Mouse (Mus musculus) lung, embryonic 14.5 days (tissue): ENCODE results near the gene Fto. TPM values are rescaled to one million over a fixed set of nuclear protein-coding genes. Genes with fewer than 3 reads are reported as not detected.

Experiments used
- ATAC-seq: fragments of 200-750 bp; cut with Nextera tagmentation; 2 replicates; pipeline ENCODE4 v1.8.0; 2017; ENCODE audit warnings: mild to moderate bottlenecking, moderate TSS enrichment, moderate library complexity; ENCODE audit not compliant: insufficient read depth
- DNase-seq: peaks from one replicate; pipeline ENCODE4 v3.0.0-alpha.2; 2015
- H3K27ac ChIP-seq: fragments of 300-500 bp; sonication (generic); 2 replicates; pipeline ENCODE4 v1.5.1; 2014; ENCODE audit warnings: low read depth, mild to moderate bottlenecking, moderate library complexity
- H3K27me3 ChIP-seq: fragments of 300-500 bp; sonication (generic); 2 replicates; pipeline ENCODE4 v1.6.1; 2014; ENCODE audit warnings: low read length, control low read depth; ENCODE audit not compliant: insufficient read depth
- H3K36me3 ChIP-seq: fragments of 300-500 bp; sonication (generic); 2 replicates; pipeline ENCODE4 v1.6.1; 2014; ENCODE audit warnings: control low read depth; ENCODE audit not compliant: insufficient read depth
- H3K4me1 ChIP-seq: fragments of 300-500 bp; sonication (generic); 2 replicates; pipeline ENCODE4 v1.6.1; 2014; ENCODE audit warnings: antibody characterized with exemption, control low read depth; ENCODE audit not compliant: insufficient read depth
- H3K4me2 ChIP-seq: fragments of 300-500 bp; sonication (generic); 2 replicates; pipeline ENCODE4 v1.6.1; 2014; ENCODE audit warnings: mild to moderate bottlenecking
- H3K4me3 ChIP-seq: fragments of 300-500 bp; sonication (generic); 2 replicates; pipeline ENCODE4 v1.5.1; 2014; ENCODE audit warnings: low read depth, low read length
- H3K9ac ChIP-seq: fragments of 300-500 bp; sonication (generic); 2 replicates; pipeline ENCODE4 v1.6.1; 2014
- H3K9me3 ChIP-seq: fragments of 300-500 bp; sonication (generic); 2 replicates; pipeline ENCODE4 v1.6.1; 2016; ENCODE audit warnings: low read depth, low read length, control low read depth
- CTCF ChIP-seq: IDR thresholded peaks from 2 replicates; pipeline ENCODE4 v1.5.1; 2016; ENCODE audit warnings: antibody characterized with exemption, low read depth
- WGBS: fragments of 180-500 bp; shearing (Covaris S2); extraction: QIAGEN DNeasy Blood & Tissue Kit; methylation state at CpG from one replicate; pipeline ENCODE4 v1.1.7; 2014; 5-methylcytosine and 5-hydroxymethylcytosine counted together
- polyA plus RNA-seq: library from polyadenylated mRNA; unstranded; fragments of >200 nt; fragmentation: Nextera tagmentation; extraction: Ambion mirVana; gene quantifications from 2 replicates; pipeline ENCODE4 v1.2.1, GENCODE M21; 2014

Gene Fto
- polyA plus RNA-seq, 1 experiment from 2014 or later, result 104 TPM

DNA sequence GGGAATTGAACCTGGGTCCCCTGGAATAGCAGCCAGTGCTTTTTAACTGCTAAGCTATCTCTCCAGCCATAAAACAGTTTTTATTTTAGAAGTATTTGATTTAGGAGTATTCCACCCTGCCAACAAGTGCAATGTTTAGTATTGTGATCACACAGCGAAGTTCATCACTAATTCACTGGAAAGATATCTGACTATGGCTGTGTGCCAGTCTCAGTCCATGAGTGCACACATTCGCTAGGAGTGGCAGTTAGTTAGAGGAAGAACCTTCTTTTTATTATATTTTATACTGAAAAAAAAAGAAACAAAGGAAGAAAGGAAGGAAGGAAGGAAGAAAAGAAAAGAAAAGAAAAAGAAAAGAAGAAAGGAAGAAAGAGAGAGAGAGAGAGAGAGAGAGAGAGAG is 174.1 kb downstream of the Fto start:
- H3K9ac ChIP-seq, result no peak overlapping the region
- 79% methylated on average over 2 of the region's 2 CpGs for WGBS
- H3K36me3 ChIP-seq, result no peaks in the 10 kb centered on the region; the same call in 1 of the 2 replicates
- H3K27ac ChIP-seq, result no peak overlapping the region
- no peak for TF ChIP-seq CTCF
- ATAC-seq (no peak), DNase-seq (no peak)
- no peak overlapping the region for H3K4me2 ChIP-seq
- H3K27me3 ChIP-seq, result no peaks in the 10 kb centered on the region
- H3K4me3 ChIP-seq, result no peak overlapping the region
- no peaks in the 10 kb centered on the region for H3K9me3 ChIP-seq
- H3K4me1 ChIP-seq, result peaks cover 13% of the 10 kb centered on the region

DNA sequence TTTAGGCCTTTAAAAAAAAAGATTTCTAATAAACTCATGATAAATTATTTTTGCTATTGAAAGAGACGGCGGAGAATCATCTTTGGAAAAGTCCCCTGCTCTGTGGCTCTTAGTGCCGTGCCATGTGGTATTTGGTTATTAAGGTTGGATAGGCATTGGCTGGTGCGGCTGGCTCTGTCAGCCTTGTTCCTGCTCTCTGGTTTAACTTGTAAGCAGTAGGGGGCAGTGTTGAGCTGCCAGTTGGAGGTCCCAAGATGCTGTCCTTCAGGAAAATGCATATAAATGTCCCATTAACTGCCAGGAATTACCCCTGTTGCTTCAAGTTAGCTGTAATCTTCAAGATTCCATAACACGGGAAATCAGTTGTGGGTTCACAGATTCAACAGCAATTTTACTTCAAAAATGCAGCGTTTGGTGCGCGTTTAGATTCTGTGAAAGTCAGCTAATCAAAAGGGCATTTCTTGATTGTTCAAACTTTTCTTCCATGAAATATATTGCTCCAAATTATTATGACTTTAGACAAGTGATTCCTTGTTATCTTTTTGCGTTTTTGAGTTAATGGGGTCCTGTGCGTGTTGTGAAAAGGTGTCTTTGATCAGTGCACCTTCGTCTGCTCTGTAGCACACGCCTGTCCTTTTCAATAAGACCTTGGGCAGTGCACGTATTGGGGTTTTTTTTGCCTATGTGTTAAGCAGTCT is 174.9 kb downstream of the Fto start:
- Histone ChIP-seq H3K9me3 (no peaks in the 10 kb centered on the region), H3K36me3 (no peaks in the 10 kb centered on the region; the same call in 1 of the 2 replicates), H3K4me2 (no peak overlapping the region), H3K27ac (0 out of 2 replicates have a peak overlapping the region, but pooled peaks have one; percentile 3), H3K9ac (no peak overlapping the region), H3K4me3 (no peak overlapping the region), H3K27me3 (no peaks in the 10 kb centered on the region), H3K4me1 (peaks cover 13% of the 10 kb centered on the region)
- WGBS, result 47% methylated on average over 13 of the region's 13 CpGs
- DNase-seq (peak; percentile 94), ATAC-seq (peak; percentile 69)
- peak; percentile 90 for TF ChIP-seq CTCF

DNA sequence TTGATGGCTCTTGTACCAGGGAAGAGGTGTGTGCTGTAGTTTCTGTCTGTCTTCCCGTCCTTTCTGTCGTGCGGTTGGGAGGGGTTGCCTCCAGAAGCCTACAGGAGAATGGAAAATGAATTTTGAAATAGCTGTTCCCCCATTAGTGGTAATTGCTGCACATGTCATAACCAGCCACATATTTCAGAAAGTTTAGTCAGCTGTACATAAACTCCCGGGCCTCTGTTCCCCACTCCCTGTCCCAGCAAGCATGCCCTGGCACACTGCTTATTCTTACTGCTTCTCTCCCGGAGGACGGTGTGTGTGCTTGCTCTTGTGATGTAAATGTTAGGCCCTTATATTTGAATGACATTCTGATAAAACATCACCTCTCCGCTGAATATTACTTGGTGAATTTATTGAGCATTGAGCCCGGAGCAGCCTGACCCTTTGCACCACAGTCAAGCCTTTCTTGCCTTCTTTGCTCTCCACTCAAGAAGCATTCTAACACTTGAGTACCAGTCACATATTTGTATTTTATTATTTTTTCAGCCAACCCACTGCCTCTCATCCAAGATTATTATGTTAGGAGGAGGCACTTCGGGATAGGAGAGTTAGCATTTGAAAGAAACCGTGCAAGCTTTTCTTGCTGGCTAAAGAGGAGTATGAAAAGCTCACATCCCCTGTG is 175.6 kb downstream of the Fto start:
- Histone ChIP-seq H3K27ac (0 out of 2 replicates have a peak overlapping the region, but pooled peaks have one; percentile 3), H3K36me3 (no peaks in the 10 kb centered on the region; the same call in 1 of the 2 replicates), H3K27me3 (no peaks in the 10 kb centered on the region), H3K4me3 (no peak overlapping the region), H3K4me2 (no peak overlapping the region), H3K9me3 (no peaks in the 10 kb centered on the region), H3K9ac (no peak overlapping the region), H3K4me1 (peaks cover 13% of the 10 kb centered on the region)
- TF ChIP-seq CTCF, result no peak
- ATAC-seq, result no peak
- WGBS, result 63% methylated on average over 10 of the region's 10 CpGs
- DNase-seq, result no peak

DNA sequence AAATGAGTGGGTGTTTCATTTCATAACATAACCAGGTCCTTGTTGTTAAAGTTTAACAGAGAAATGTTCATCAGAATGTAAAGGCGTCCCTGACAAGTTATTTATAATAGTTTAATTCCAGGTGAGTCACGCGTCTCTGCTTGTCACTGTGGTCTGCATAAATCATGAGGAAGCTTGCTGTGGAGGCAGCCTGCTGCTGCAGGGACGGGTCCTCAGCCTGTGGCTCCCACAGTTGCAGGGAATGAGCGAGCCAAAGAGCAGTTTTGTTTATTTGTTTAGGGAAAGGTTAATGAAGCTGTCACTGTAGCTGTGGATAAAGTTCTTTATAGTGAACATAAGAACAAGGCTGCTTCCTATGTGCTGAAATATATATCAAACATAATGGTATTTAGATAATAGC is 176.7 kb downstream of the Fto start:
- Histone ChIP-seq H3K9me3 (no peaks in the 10 kb centered on the region), H3K9ac (no peak overlapping the region), H3K36me3 (no peaks in the 10 kb centered on the region; the same call in 1 of the 2 replicates), H3K27me3 (no peaks in the 10 kb centered on the region), H3K4me1 (peaks cover 13% of the 10 kb centered on the region), H3K27ac (no peak overlapping the region), H3K4me3 (no peak overlapping the region), H3K4me2 (no peak overlapping the region)
- TF ChIP-seq CTCF, result no peak
- DNase-seq (no peak), ATAC-seq (no peak)
- 46% methylated on average over 5 of the region's 5 CpGs for WGBS

DNA sequence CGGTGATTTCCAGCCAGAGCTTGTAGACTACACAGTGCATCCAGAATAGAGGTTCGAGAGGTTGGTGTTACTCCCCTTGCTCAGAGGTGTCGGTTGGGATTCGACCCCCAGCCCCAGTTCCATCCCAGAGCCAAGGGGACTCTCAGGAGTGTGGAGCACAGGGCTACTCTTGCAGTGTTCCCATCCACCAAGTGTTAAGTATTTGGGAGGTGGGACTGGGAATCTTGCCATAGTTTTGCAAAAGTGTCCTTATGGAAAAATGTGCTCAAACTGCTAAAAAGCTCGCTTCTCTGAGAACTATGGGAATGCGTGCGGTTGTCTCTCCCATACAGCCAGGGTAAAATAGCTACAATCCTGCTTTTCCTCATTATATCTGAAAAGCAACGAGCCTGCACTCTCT is 180.0 kb downstream of the Fto start:
- no peak overlapping the region for H3K9ac ChIP-seq
- H3K27ac ChIP-seq, result no peak overlapping the region
- H3K36me3 ChIP-seq, result no peaks in the 10 kb centered on the region
- H3K27me3 ChIP-seq, result no peaks in the 10 kb centered on the region
- no peak overlapping the region for H3K4me3 ChIP-seq
- peaks cover 13% of the 10 kb centered on the region for H3K4me1 ChIP-seq
- no peak overlapping the region for H3K4me2 ChIP-seq
- H3K9me3 ChIP-seq, result no peaks in the 10 kb centered on the region
- no peak for TF ChIP-seq CTCF
- peak; percentile 80 for DNase-seq
- no peak for ATAC-seq
- 61% methylated on average over 8 of the region's 8 CpGs for WGBS

DNA sequence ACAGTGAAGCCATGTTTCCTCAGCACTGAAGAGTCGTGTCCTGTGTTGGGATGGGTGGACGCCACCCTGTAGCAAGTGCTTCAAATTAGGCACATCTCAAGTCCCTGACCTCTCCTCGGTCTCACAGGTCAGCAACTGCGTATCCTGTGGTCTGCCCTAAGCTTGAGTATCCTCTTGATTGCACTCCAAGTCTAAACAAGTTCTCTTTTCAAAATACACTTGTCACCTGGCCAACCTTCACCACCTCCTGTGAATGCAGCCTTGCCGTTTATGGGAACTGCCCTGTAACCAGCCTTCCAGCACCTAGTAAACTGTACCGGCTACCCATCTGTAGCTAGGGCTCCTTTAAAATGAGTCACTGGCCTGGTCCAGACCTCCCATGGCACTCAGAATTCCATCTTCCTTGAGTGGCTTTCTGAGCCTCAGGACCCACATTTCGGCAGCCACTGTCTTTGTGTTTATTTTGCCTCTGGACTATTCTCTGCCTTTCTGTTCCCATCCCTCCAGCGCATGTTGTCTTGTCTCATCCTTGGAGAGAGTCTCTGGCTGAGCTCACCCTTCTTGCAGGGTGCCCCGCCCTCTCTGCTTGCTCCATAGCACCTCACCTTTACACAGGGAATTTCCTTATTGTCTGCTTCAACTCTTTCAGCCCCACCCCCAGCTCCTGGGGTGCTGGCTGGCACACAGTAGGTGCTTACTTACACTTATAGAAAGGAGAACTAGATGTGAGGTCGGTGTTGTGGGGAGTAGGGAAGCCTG is 181.4 kb downstream of the Fto start:
- ATAC-seq (no peak), DNase-seq (no peak)
- no peak overlapping the region for H3K27ac ChIP-seq
- no peak overlapping the region for H3K4me3 ChIP-seq
- H3K9ac ChIP-seq, result no peak overlapping the region
- H3K9me3 ChIP-seq, result no peaks in the 10 kb centered on the region
- no peaks in the 10 kb centered on the region for H3K36me3 ChIP-seq
- H3K4me1 ChIP-seq, result peaks cover 12% of the 10 kb centered on the region
- no peak for TF ChIP-seq CTCF
- WGBS, result 46% methylated on average over 10 of the region's 10 CpGs
- no peak overlapping the region for H3K4me2 ChIP-seq
- H3K27me3 ChIP-seq, result no peaks in the 10 kb centered on the region

DNA sequence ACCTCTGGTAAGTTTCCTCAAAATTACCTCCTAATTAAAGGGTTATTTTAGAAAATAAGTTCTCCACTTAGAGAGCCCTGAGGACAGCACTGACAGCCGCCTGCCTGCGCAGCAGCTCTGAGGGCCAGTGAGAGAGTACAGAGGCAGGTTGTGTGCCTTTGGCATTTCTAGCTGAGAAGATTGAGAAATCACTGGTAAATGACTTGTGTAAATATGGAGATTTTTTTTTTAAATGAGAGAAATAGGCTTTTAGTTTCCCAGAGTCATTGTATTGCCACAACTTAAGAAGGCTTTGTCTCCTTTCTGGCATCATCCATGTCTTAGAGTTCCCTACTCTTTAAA is 181.9 kb downstream of the Fto start:
- Histone ChIP-seq H3K4me2 (no peak overlapping the region), H3K4me3 (no peak overlapping the region), H3K9ac (no peak overlapping the region), H3K27ac (no peak overlapping the region), H3K27me3 (no peaks in the 10 kb centered on the region), H3K9me3 (no peaks in the 10 kb centered on the region), H3K4me1 (peaks cover 10% of the 10 kb centered on the region), H3K36me3 (no peaks in the 10 kb centered on the region)
- TF ChIP-seq CTCF, result no peak
- WGBS, result 55% methylated on average over 2 of the region's 2 CpGs
- ATAC-seq, result no peak
- no peak for DNase-seq
